Mouse (Mus musculus): ENCODE data around the gene Tpsb2. TPM values are rescaled to one million over a fixed set of nuclear protein-coding genes. Genes with fewer than 3 reads are reported as not detected.

Gene Tpsb2
- not detected for total RNA-seq (2023)

GRCm38 (mm10) chr17:25366005-25366404, at the start of gene Tpsb2:
Gene Tpsb2 (plus strand): TSS chr17:25366305.

GRCm38 (mm10) chr17:25318354-25318753, 47.8 kb upstream of the Tpsb2 start, which contains the start of gene Prss29:
Gene Prss29 (plus strand): TSS chr17:25318654.

GRCm38 (mm10) chr17:25345462-25345861, 20.6 kb upstream of the Tpsb2 start, which contains the start of gene Tpsab1:
Gene Tpsab1 (minus strand): TSS chr17:25345562.

GRCm38 (mm10) chr17:25368973-25369372, 2.9 kb downstream of the Tpsb2 start, which contains the start of gene Tpsg1:
Gene Tpsg1 (plus strand): TSS chr17:25369273.

Other genes with a start within 250 kb of the Tpsb2 start
- gene Ptx4, start 245.5 kb upstream of the Tpsb2 start, total RNA-seq (2023) = not detected
- 10 to 100 TPM; 28.9 to 29.5 TPM for gene Clcn7, start 232.9 kb upstream of the Tpsb2 start, total RNA-seq (2023)
- gene Ccdc154, start 203.8 kb upstream of the Tpsb2 start, total RNA-seq (2023) = under 1 TPM in 1 of 2 experiments, not detected in 1; 0.18 TPM
- not detected for gene Gm38655, start 190.8 kb upstream of the Tpsb2 start, total RNA-seq (2023)
- 1 to 10 TPM; 5.0 to 6.3 TPM for gene BC003965, start 181.8 kb upstream of the Tpsb2 start, total RNA-seq (2023)
- gene Unkl, start 177.9 kb upstream of the Tpsb2 start, total RNA-seq (2023) = 10 to 100 TPM; 27.2 to 27.7 TPM
- 10 to 100 TPM; 14.9 to 15.5 TPM for gene Gnptg, start 126.2 kb upstream of the Tpsb2 start, total RNA-seq (2023)
- gene Tsr3, start 126.1 kb upstream of the Tpsb2 start, total RNA-seq (2023) = 1 to 10 TPM; 5.6 to 7.5 TPM
- 1 to 10 TPM; 3.4 to 6.4 TPM for gene Baiap3, start 109.9 kb upstream of the Tpsb2 start, total RNA-seq (2023)
- gene Ube2i, start 91.7 kb upstream of the Tpsb2 start, total RNA-seq (2023) = 100 to 1,000 TPM; 213 to 248 TPM
- gene Prss34, start 67.9 kb upstream of the Tpsb2 start, total RNA-seq (2023) = 100 to 1,000 TPM; 120 to 214 TPM
- under 1 TPM in 1 of 2 experiments, not detected in 1; 0.42 TPM for gene Prss28, start 57.7 kb upstream of the Tpsb2 start, total RNA-seq (2023)
- gene Prss29, start 47.7 kb upstream of the Tpsb2 start, total RNA-seq (2023) = not detected
- gene Tpsab1, start 20.7 kb upstream of the Tpsb2 start, total RNA-seq (2023) = not detected
- gene Tpsg1, start 3.0 kb downstream of the Tpsb2 start, total RNA-seq (2023) = not detected
- 1 to 10 TPM in 1 of 2 experiments, under 1 TPM in 1; 0.64 to 2.4 TPM for gene Cacna1h, start 67.5 kb downstream of the Tpsb2 start, total RNA-seq (2023)
- gene Tekt4, start 88.3 kb downstream of the Tpsb2 start, total RNA-seq (2023) = not detected
- not detected for gene Sstr5, start 131.0 kb downstream of the Tpsb2 start, total RNA-seq (2023)
- gene Sox8, start 204.4 kb downstream of the Tpsb2 start, total RNA-seq (2023) = not detected
- 10 to 100 TPM; 11.9 to 15.9 TPM for gene Lmf1, start 212.8 kb downstream of the Tpsb2 start, total RNA-seq (2023)

Measured in neutrophil, adult 59 days (primary cell).